Mouse (Mus musculus) effector memory CD4-positive, alpha-beta T cell, adult 7 months (primary cell): ENCODE results near the gene Kctd8. TPM values are rescaled to one million over a fixed set of nuclear protein-coding genes. Genes with fewer than 3 reads are reported as not detected.

Experiments used
- polyA plus RNA-seq: library from polyadenylated mRNA; unstranded; fragments of 100-300 nt; shearing (Covaris generic); gene quantifications from one replicate; pipeline ENCODE4 v1.2.1, GENCODE M21; 2017

The Kctd8 gene
- polyA plus RNA-seq = not detected

GRCm38 (mm10) chr5:69340919-69341801, at the start of gene Kctd8:
Gene Kctd8, minus strand, starts transcription at chr5:69341679.

Other genes starting within 250 kb of the Kctd8 start
- not detected for gene Yipf7, start 201.0 kb upstream of the Kctd8 start, polyA plus RNA-seq
- 28.9 TPM for gene Guf1, start 215.2 kb upstream of the Kctd8 start, polyA plus RNA-seq